Mouse (Mus musculus) megakaryocyte, embryonic 14.5 days (primary cell): ENCODE results near the gene Grtp1.

Source experiments
- FLI1 ChIP-seq: IDR thresholded peaks from 2 replicates; pipeline ENCODE4 v1.6.1; 2012; ENCODE audit warnings: low read length, inconsistent platforms, mixed read lengths
- GATA1 ChIP-seq: IDR thresholded peaks from 3 replicates; pipeline ENCODE4 v1.6.1; 2012; ENCODE audit warnings: mixed read lengths, low read length, inconsistent platforms, borderline replicate concordance

DNA sequence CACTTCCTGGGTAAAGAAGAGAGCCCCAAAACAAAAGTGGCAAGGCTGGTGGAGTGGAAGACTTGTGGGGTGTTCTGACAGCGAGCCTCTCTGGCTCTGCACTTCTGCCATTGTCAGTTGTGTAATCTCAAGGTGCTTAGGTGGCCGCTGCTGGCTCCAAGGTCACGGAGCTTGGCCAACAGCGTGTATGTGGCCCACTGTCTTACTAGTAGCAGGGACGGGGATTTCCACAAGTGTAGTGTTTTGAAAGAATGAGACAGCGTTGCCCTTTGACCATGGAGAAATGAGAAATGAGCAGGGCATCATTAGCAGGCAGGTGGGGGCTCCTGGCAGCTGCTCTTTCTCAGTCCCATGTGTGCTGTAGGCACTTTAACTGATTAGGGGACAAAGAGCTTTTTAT is 38.3 kb downstream of the Grtp1 start:
- TF ChIP-seq GATA1 (no peak), FLI1 (no peak)
